Mouse (Mus musculus) G1E (cell line): ENCODE data around the gene Gfm2. TPM values are rescaled to one million over a fixed set of nuclear protein-coding genes. Genes with fewer than 3 reads are reported as not detected.
A peak's percentile ranks its signal among the peaks of the same experiment; 100 is the strongest.

Experiments
- ATAC-seq: 2 replicates; pipeline ENCODE4 v1.8.0; 2016; ENCODE audit warnings: mild to moderate bottlenecking; ENCODE audit not compliant: insufficient number of reproducible peaks, poor library complexity, low FRiP score, severe bottlenecking; ENCODE audit errors: extremely low read depth
- DNase-seq: peaks from one replicate; pipeline ENCODE4 v3.0.0; 2012; ENCODE audit warnings: low spot score
- H3K27me3 ChIP-seq: 2 replicates; pipeline ENCODE4 v1.6.1; 2012; ENCODE audit warnings: mild to moderate bottlenecking, low read length, inconsistent platforms; ENCODE audit not compliant: insufficient read depth
- H3K36me3 ChIP-seq: replicated peaks from 2 replicates; pipeline ENCODE3; 2012; ENCODE audit warnings: mild to moderate bottlenecking, inconsistent platforms
- H3K4me1 ChIP-seq: 2 replicates; pipeline ENCODE4 v1.6.1; 2012; ENCODE audit warnings: low read depth, low read length, inconsistent platforms, mixed read lengths; ENCODE audit not compliant: insufficient read depth
- H3K4me3 ChIP-seq: 2 replicates; pipeline ENCODE4 v1.5.1; 2012; ENCODE audit warnings: low read depth, mild to moderate bottlenecking, inconsistent platforms, low read length, moderate library complexity, mixed read lengths
- H3K9me3 ChIP-seq: replicated peaks from 2 replicates; pipeline ENCODE4 v1.6.1; 2012; ENCODE audit warnings: inconsistent platforms
- CTCF ChIP-seq: IDR thresholded peaks from 2 replicates; pipeline ENCODE4 v1.5.1; 2012; ENCODE audit warnings: low read depth, low read length, inconsistent platforms, mixed read lengths
- GATA1 ChIP-seq: IDR thresholded peaks from 2 replicates; pipeline ENCODE4 v1.6.1; 2012; ENCODE audit warnings: borderline replicate concordance, low read length, inconsistent platforms, mixed read lengths
- GATA2 ChIP-seq: IDR thresholded peaks from 2 replicates; pipeline ENCODE4 v1.6.1; 2012; ENCODE audit warnings: low read depth, low read length, inconsistent platforms, borderline replicate concordance
- POLR2AphosphoS5 ChIP-seq: IDR thresholded peaks from 2 replicates; pipeline ENCODE4 v1.6.1; 2012; ENCODE audit warnings: low read depth, low read length, inconsistent platforms; ENCODE audit not compliant: insufficient replicate concordance
- TAL1 ChIP-seq: conservative IDR thresholded peaks from 2 replicates; pipeline ENCODE4 v1.6.1; 2012; ENCODE audit warnings: low read depth, low read length, inconsistent platforms, mixed read lengths
- polyA plus RNA-seq: library from polyadenylated mRNA; stranded (reverse); fragments of >175 nt; gene quantifications from 2 replicates; pipeline ENCODE4 v1.2.3, GENCODE M21; 2012
- total RNA-seq, 2 experiments: library from RNA; stranded (forward) in 1 of 2; stranded (reverse) in 1 of 2; fragments of 200-1000 nt in 1 of 2; fragments of >200 nt in 1 of 2; fragmentation: Nextera tagmentation in 1 of 2; gene quantifications; 2 replicates each; pipeline ENCODE4 v1.2.3; 2014 to 2017

Gfm2 gene
- total and polyA plus RNA-seq, 3 experiments, result 28.4 to 55.8 (median 51.4) TPM

- H3K27me3 ChIP-seq, result no peaks in the 10 kb centered on the region
- no peak for DNase-seq
- no peak for TF ChIP-seq GATA2
- TF ChIP-seq TAL1, result no peak
- no peak for TF ChIP-seq CTCF
- TF ChIP-seq POLR2AphosphoS5, result no peak
- TF ChIP-seq GATA1, result no peak
- no peak overlapping the region; the same call in 1 of the 2 replicates for H3K4me3 ChIP-seq
- ATAC-seq, result no peak
- H3K4me1 ChIP-seq, result peaks cover 32% of the 10 kb centered on the region
- peaks cover 30% of the 10 kb centered on the region for H3K36me3 ChIP-seq
- no peaks in the 10 kb centered on the region for H3K9me3 ChIP-seq
Observed at GRCm38 (mm10) chr13:97196925-97197218, 59.1 kb downstream of the Gfm2 start.

GRCm38 (mm10) chr13:97197932-97198562 lies 60.3 kb downstream of the Gfm2 start, which contains the start of gene Hexb:
TSS of gene Hexb (minus strand) at chr13:97198357.
- H3K36me3 ChIP-seq, result peaks cover 20% of the 10 kb centered on the region
- peak; percentile 94 for ATAC-seq
- H3K9me3 ChIP-seq, result no peaks in the 10 kb centered on the region
- H3K4me3 ChIP-seq, result peak within 1 kb of the TSS; percentile 90
- peaks cover 32% of the 10 kb centered on the region for H3K4me1 ChIP-seq
- H3K27me3 ChIP-seq, result no peaks in the 10 kb centered on the region
- TF ChIP-seq GATA1 (no peak), TAL1 (no peak), POLR2AphosphoS5 (no peak), GATA2 (no peak), CTCF (no peak)
- DNase-seq, result peak; percentile 96

- peaks cover 39% of the 10 kb centered on the region for H3K4me1 ChIP-seq
- ATAC-seq (no peak), DNase-seq (no peak)
- no peak overlapping the region for H3K4me3 ChIP-seq
- H3K27me3 ChIP-seq, result peaks cover 7% of the 10 kb centered on the region; the same call in 1 of the 2 replicates
- H3K9me3 ChIP-seq, result no peaks in the 10 kb centered on the region
- TF ChIP-seq CTCF, result no peak
- no peak for TF ChIP-seq GATA2
- TF ChIP-seq TAL1, result no peak
- TF ChIP-seq POLR2AphosphoS5, result no peak
- TF ChIP-seq GATA1, result no peak
- peaks cover 13% of the 10 kb centered on the region for H3K36me3 ChIP-seq
Observed at GRCm38 (mm10) chr13:97199123-97199522, 61.4 kb downstream of the Gfm2 start.

GRCm38 (mm10) chr13:97201076-97201475 lies 63.3 kb downstream of the Gfm2 start:
- DNase-seq (no peak), ATAC-seq (no peak)
- H3K36me3 ChIP-seq, result peaks cover 4% of the 10 kb centered on the region
- TF ChIP-seq CTCF, result no peak
- H3K4me3 ChIP-seq, result no peak overlapping the region
- H3K4me1 ChIP-seq, result peaks cover 54% of the 10 kb centered on the region
- no peaks in the 10 kb centered on the region for H3K9me3 ChIP-seq
- H3K27me3 ChIP-seq, result peaks cover 13% of the 10 kb centered on the region; the same call in 1 of the 2 replicates

- no peak for DNase-seq
- ATAC-seq, result no peak
- peaks cover 46% of the 10 kb centered on the region for H3K4me1 ChIP-seq
- peaks cover 17% of the 10 kb centered on the region; the same call in 1 of the 2 replicates for H3K27me3 ChIP-seq
- H3K4me3 ChIP-seq, result no peak overlapping the region
- H3K36me3 ChIP-seq, result no peaks in the 10 kb centered on the region
- no peaks in the 10 kb centered on the region for H3K9me3 ChIP-seq
- TF ChIP-seq POLR2AphosphoS5 (no peak), GATA1 (no peak), GATA2 (no peak), TAL1 (no peak), CTCF (no peak)
Observed at GRCm38 (mm10) chr13:97201896-97202295, 64.2 kb downstream of the Gfm2 start.

GRCm38 (mm10) chr13:97205052-97205701 lies 67.4 kb downstream of the Gfm2 start:
- ATAC-seq, result peak; percentile 87
- H3K27me3 ChIP-seq, result peaks cover 22% of the 10 kb centered on the region
- peak; percentile 53 for DNase-seq
- no peaks in the 10 kb centered on the region for H3K36me3 ChIP-seq
- 0 out of 2 replicates have a peak, but pooled peaks cover 2% of the 10 kb centered on the region for H3K9me3 ChIP-seq
- TF ChIP-seq CTCF (peak; percentile 47; the same call in 1 of the 2 replicates), POLR2AphosphoS5 (no peak), TAL1 (no peak), GATA2 (no peak), GATA1 (no peak)
- peaks cover 29% of the 10 kb centered on the region for H3K4me1 ChIP-seq
- peak overlapping the region; percentile 54; the same call in 1 of the 2 replicates for H3K4me3 ChIP-seq
